Mouse (Mus musculus) lung, embryonic 16.5 days (tissue): ENCODE data around the gene Pde6b. TPM values are rescaled to one million over a fixed set of nuclear protein-coding genes. Genes with fewer than 3 reads are reported as not detected.

Experiments
- ATAC-seq: fragments of 200-750 bp; cut with Nextera tagmentation; 2 replicates; pipeline ENCODE4 v1.8.0; 2017; ENCODE audit warnings: low read depth, mild to moderate bottlenecking, moderate library complexity
- H3K27ac ChIP-seq: fragments of 300-500 bp; sonication (generic); 2 replicates; pipeline ENCODE4 v1.5.1; 2014; ENCODE audit warnings: mild to moderate bottlenecking, control low read depth, low read length
- H3K27me3 ChIP-seq: fragments of 300-500 bp; sonication (generic); 2 replicates; pipeline ENCODE4 v1.6.1; 2014; ENCODE audit warnings: low read depth, low read length, mixed read lengths; ENCODE audit not compliant: control insufficient read depth, insufficient read depth
- H3K36me3 ChIP-seq: fragments of 300-500 bp; sonication (generic); 2 replicates; pipeline ENCODE4 v1.6.1; 2014; ENCODE audit warnings: low read length; ENCODE audit not compliant: control insufficient read depth, insufficient read depth
- H3K4me1 ChIP-seq: fragments of 300-500 bp; sonication (generic); replicated peaks from 2 replicates; pipeline ENCODE4 v1.6.1; 2014; ENCODE audit warnings: low read length, mixed read lengths; ENCODE audit not compliant: control insufficient read depth, insufficient read depth
- H3K4me2 ChIP-seq: fragments of 300-500 bp; sonication (generic); 2 replicates; pipeline ENCODE4 v1.6.1; 2014; ENCODE audit warnings: low read depth, low read length, control low read depth
- H3K4me3 ChIP-seq: fragments of 300-500 bp; sonication (generic); 2 replicates; pipeline ENCODE4 v1.5.1; 2014; ENCODE audit warnings: mild to moderate bottlenecking, low read length, control low read depth
- H3K9ac ChIP-seq: fragments of 300-500 bp; sonication (generic); 2 replicates; pipeline ENCODE4 v1.6.1; 2014; ENCODE audit warnings: low read length, control low read depth
- H3K9me3 ChIP-seq: fragments of 300-500 bp; sonication (generic); 2 replicates; pipeline ENCODE4 v1.6.1; 2016; ENCODE audit warnings: low read length; ENCODE audit not compliant: control insufficient read depth
- WGBS: fragments of 180-500 bp; shearing (Covaris S2); extraction: QIAGEN DNeasy Blood & Tissue Kit; methylation state at CpG from one replicate; pipeline ENCODE4 v1.1.7; 2014; 5-methylcytosine and 5-hydroxymethylcytosine counted together
- polyA plus RNA-seq: library from polyadenylated mRNA; unstranded; fragments of >200 nt; fragmentation: Nextera tagmentation; extraction: Ambion mirVana; gene quantifications from 2 replicates; pipeline ENCODE4 v1.2.1, GENCODE M21; 2015

Pde6b gene
- polyA plus RNA-seq, 1 experiment from 2014 or later: 0.50 TPM

DNA sequence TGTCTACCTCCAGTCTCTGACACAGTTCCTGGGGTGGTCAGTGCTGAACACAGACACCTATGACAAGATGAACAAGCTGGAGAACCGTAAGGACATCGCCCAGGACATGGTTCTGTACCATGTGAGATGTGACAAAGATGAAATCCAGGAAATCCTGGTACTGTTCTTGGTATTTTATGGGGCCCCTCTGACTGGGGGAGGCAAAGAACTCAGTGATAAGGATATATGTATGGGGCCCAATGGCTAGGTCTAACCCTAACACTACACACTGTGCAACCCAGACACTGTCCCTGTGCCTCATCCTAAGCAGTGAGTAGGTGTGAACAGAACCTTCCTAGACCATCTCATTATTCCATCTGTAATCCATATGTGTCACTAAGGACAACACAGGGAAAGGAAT, 35.2 kb downstream of the Pde6b start:
- H3K4me3 ChIP-seq: no peak overlapping the region
- WGBS: 84% methylated on average over 2 of the region's 2 CpGs
- H3K27me3 ChIP-seq: no peaks in the 10 kb centered on the region
- ATAC-seq: no peak; the same call in 1 of the 2 replicates
- no peaks in the 10 kb centered on the region for H3K36me3 ChIP-seq
- no peaks in the 10 kb centered on the region for H3K9me3 ChIP-seq
- no peak overlapping the region for H3K9ac ChIP-seq
- H3K4me2 ChIP-seq: no peak overlapping the region
- no peaks in the 10 kb centered on the region for H3K4me1 ChIP-seq
- no peak overlapping the region for H3K27ac ChIP-seq

GRCm38 (mm10) chr5:108427186-108427585, 39.0 kb downstream of the Pde6b start:
- 48% methylated on average over 1 of the region's 1 CpGs for WGBS
- Histone ChIP-seq H3K27ac (no peak overlapping the region), H3K9ac (no peak overlapping the region), H3K36me3 (peaks cover 11% of the 10 kb centered on the region), H3K27me3 (no peaks in the 10 kb centered on the region), H3K9me3 (no peaks in the 10 kb centered on the region), H3K4me2 (no peak overlapping the region), H3K4me3 (no peak overlapping the region), H3K4me1 (no peaks in the 10 kb centered on the region)
- ATAC-seq: peak; percentile 51; the same call in 1 of the 2 replicates

DNA sequence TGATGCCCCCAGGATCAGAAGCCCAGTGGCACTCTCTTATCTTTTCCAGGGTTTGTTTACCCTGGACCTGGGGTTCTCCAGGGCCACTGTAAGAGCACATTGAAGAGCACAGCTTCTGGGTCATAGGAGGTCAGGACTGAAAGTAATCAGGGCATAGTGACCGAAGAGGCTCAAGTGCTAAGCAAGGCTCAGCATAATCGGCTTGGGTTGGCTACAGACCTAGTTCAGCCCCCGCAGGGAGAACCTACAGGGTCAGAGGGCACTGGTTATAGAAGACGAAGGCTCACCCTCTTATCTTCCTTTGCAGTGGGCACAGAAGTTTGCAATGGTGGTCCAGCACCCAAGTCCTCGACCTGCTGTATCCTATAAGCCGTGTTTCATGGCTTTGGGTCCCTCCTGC, 43.0 kb downstream of the Pde6b start:
- H3K27ac ChIP-seq: no peak overlapping the region
- peaks cover 14% of the 10 kb centered on the region for H3K4me1 ChIP-seq
- H3K27me3 ChIP-seq: no peaks in the 10 kb centered on the region
- WGBS: 72% methylated on average over 6 of the region's 6 CpGs
- peaks cover 11% of the 10 kb centered on the region for H3K36me3 ChIP-seq
- no peak overlapping the region for H3K9ac ChIP-seq
- no peak for ATAC-seq
- no peak overlapping the region for H3K4me3 ChIP-seq
- no peaks in the 10 kb centered on the region for H3K9me3 ChIP-seq
- H3K4me2 ChIP-seq: no peak overlapping the region

GRCm38 (mm10) chr5:108433804-108434587, 45.8 kb downstream of the Pde6b start, which contains the start of gene Atp5k:
TSS of gene Atp5k (minus strand) at chr5:108434448.
- Histone ChIP-seq H3K4me2 (peak within 1 kb of the TSS; percentile 90), H3K36me3 (peaks cover 11% of the 10 kb centered on the region), H3K4me1 (peaks cover 14% of the 10 kb centered on the region), H3K27ac (no peak within 1 kb of the TSS), H3K27me3 (no peaks in the 10 kb centered on the region), H3K4me3 (peak within 1 kb of the TSS; percentile 93), H3K9ac (peak within 1 kb of the TSS; percentile 95), H3K9me3 (no peaks in the 10 kb centered on the region)
- WGBS: under 1% methylated on average over 42 of the region's 42 CpGs
- ATAC-seq: peak; percentile 93

DNA sequence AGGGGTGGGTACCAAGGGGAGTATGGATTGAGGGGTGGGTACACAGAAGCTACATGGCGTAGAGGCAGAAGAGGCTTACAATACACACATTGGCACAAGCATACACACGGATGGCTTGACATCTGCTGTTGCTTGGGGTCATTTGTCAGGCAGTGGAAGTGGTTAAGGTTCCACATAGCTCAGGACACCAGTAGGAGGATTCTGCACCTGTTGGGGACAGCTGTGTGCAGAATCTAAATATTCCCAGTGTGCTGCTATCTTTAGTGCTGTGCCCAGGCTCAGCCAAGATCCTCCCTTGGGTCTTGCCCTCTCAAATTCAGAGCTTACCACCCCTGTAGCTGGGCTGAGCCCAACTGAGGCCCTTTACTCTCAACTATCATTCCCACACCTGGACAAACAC, 47.9 kb downstream of the Pde6b start:
- ATAC-seq: no peak
- Histone ChIP-seq H3K9me3 (no peaks in the 10 kb centered on the region), H3K4me2 (no peak overlapping the region), H3K4me1 (peaks cover 14% of the 10 kb centered on the region), H3K9ac (no peak overlapping the region), H3K27me3 (no peaks in the 10 kb centered on the region), H3K36me3 (peaks cover 4% of the 10 kb centered on the region), H3K27ac (no peak overlapping the region), H3K4me3 (no peak overlapping the region)
- 62% methylated on average over 2 of the region's 2 CpGs for WGBS

DNA sequence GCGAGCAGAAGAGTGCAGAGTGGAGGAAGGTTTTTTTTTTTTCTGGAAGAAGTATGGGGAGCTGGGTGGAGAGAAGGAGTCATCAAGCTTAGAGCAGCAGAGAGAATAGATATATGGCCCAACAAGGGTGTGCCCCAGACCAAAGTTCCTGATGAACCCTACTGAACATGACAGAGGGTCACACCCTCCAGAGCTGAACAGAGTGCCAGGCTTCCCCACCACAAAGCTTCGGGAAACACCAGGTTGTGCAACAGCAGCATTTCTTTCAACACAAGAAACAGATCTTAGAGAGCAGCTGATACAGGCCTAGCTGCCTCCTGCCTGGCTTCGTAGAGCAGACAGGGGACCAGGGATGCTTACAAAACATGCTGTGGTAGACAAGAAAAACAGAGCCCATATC, 58.8 kb downstream of the Pde6b start:
- Histone ChIP-seq H3K27me3 (no peaks in the 10 kb centered on the region), H3K4me3 (no peak overlapping the region), H3K9me3 (no peaks in the 10 kb centered on the region), H3K4me1 (peaks cover 6% of the 10 kb centered on the region), H3K9ac (no peak overlapping the region), H3K36me3 (no peaks in the 10 kb centered on the region), H3K4me2 (no peak overlapping the region), H3K27ac (no peak overlapping the region)
- WGBS: 73% methylated on average over 3 of the region's 3 CpGs
- no peak for ATAC-seq

DNA sequence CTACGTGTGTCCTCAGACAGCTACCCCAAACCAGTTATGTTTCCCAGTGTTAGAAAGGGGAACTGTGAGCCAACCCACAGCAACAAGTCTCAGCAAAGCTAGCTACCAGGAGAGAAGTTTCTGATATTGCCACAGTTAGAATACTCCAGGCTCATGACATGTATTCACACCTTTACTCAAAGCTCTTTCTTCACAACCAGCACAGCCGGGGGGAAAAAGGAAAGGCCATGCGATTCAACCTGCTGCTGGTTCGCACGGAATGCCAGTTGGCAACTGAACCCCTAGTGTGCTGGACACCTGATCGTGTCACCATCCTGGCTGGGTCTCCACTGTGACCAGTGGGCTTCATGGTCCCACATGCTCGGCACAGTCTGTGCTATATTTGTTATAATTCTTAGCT, 59.7 kb downstream of the Pde6b start:
- 69% methylated on average over 7 of the region's 7 CpGs for WGBS
- peaks cover 6% of the 10 kb centered on the region for H3K4me1 ChIP-seq
- no peak overlapping the region for H3K27ac ChIP-seq
- peak overlapping the region; percentile 48; the same call in 1 of the 2 replicates for H3K4me3 ChIP-seq
- H3K27me3 ChIP-seq: no peaks in the 10 kb centered on the region
- no peaks in the 10 kb centered on the region for H3K9me3 ChIP-seq
- no peak overlapping the region for H3K9ac ChIP-seq
- ATAC-seq: no peak
- 0 out of 2 replicates have a peak overlapping the region, but pooled peaks have one; percentile 77 for H3K4me2 ChIP-seq
- H3K36me3 ChIP-seq: no peaks in the 10 kb centered on the region

GRCm38 (mm10) chr5:108448785-108449668, 60.8 kb downstream of the Pde6b start, which contains the start of gene Mfsd7a:
TSS of gene Mfsd7a (minus strand) at chr5:108448891.
- Histone ChIP-seq H3K9me3 (no peaks in the 10 kb centered on the region), H3K9ac (peak within 1 kb of the TSS; percentile 62), H3K4me1 (peaks cover 6% of the 10 kb centered on the region), H3K4me3 (peak within 1 kb of the TSS; percentile 48), H3K27me3 (no peaks in the 10 kb centered on the region), H3K36me3 (no peaks in the 10 kb centered on the region), H3K27ac (peak within 1 kb of the TSS; percentile 71), H3K4me2 (peak within 1 kb of the TSS; percentile 77)
- 11% methylated on average over 24 of the region's 24 CpGs for WGBS
- peak; percentile 98 for ATAC-seq
